In genomic region chr5:138272409-138272923, GRCm38 (mm10) we compare ENCODE assay signal across 8 mouse cellular contexts. TPM values are rescaled to one million over a fixed set of nuclear protein-coding genes. Genes with fewer than 3 reads are reported as not detected.
DNase-seq lines count a peak whose midpoint lies in the region; ATAC-seq and TF ChIP-seq lines count a peak whose summit lies in the region.

Gene Gal3st4, minus strand, starts transcription at chr5:138272840.

- peak within 1 kb of the TSS; percentile 11 for H3K4me3 ChIP-seq in ES-Bruce4 (ENCODE audit: low read depth, low read length)
- peak within 1 kb of the TSS; percentile 35 for H3K4me3 ChIP-seq in limb, embryonic 13.5 days

- H3K27me3 ChIP-seq in ES-Bruce4 (ENCODE audit: control insufficient read depth, insufficient read depth, low read length, poor library complexity, severe bottlenecking) = no peaks in the 10 kb centered on the region
- H3K27me3 ChIP-seq in limb, embryonic 13.5 days = 0 out of 2 replicates have a peak, but pooled peaks cover 5% of the 10 kb centered on the region

- H3K4me2 ChIP-seq in limb, embryonic 13.5 days (replicated peaks) = peak within 1 kb of the TSS; percentile 56

- peak within 1 kb of the TSS; percentile 32 for H3K9ac ChIP-seq in ES-Bruce4 (ENCODE audit: low read depth, poor library complexity, severe bottlenecking)
- H3K9ac ChIP-seq in limb, embryonic 13.5 days = peak within 1 kb of the TSS; percentile 60

- H3K36me3 ChIP-seq in ES-Bruce4 (ENCODE audit: control insufficient read depth, insufficient read depth, low read length, poor library complexity, severe bottlenecking) = no peaks in the 10 kb centered on the region
- peaks cover 33% of the 10 kb centered on the region for H3K36me3 ChIP-seq in limb, embryonic 13.5 days

- TF ChIP-seq CTCF in ES-Bruce4 (IDR thresholded peaks at IDR 0.05; ENCODE audit: low read depth, low read length) = no peak

- no peak for TF ChIP-seq POLR2A in ES-Bruce4 (IDR thresholded peaks at IDR 0.05; ENCODE audit: insufficient read depth, low read length)

- no peak for TF ChIP-seq EP300 in ES-Bruce4 (IDR thresholded peaks at IDR 0.05; ENCODE audit: insufficient read depth, low read depth, low read length)

- no peaks in the 10 kb centered on the region for H3K9me3 ChIP-seq in ES-Bruce4 (replicated peaks; ENCODE audit: control insufficient read depth, insufficient read depth, low read length, poor library complexity, severe bottlenecking)
- H3K9me3 ChIP-seq in limb, embryonic 13.5 days = no peaks in the 10 kb centered on the region

- H3K27ac ChIP-seq in ES-Bruce4 (ENCODE audit: insufficient read depth, low read length) = no peak within 1 kb of the TSS
- peak within 1 kb of the TSS; percentile 66; the same call in 1 of the 2 replicates for H3K27ac ChIP-seq in limb, embryonic 13.5 days

- H3K4me1 ChIP-seq in ES-Bruce4 (ENCODE audit: control insufficient read depth, insufficient read depth, low read length) = no peaks in the 10 kb centered on the region
- H3K4me1 ChIP-seq in limb, embryonic 13.5 days = peaks cover 50% of the 10 kb centered on the region

- under 1% methylated on average over 12 of the region's 12 CpGs for WGBS in limb, embryonic 13.5 days

- ATAC-seq in limb, embryonic 13.5 days (ENCODE audit: low FRiP score, low read depth) = peak; percentile 60

- DNase-seq in R1 (ENCODE audit: low read depth, low spot score) = peak; percentile 45
- DNase-seq in heart, adult 8-10 months (ENCODE audit: low spot score) = peak; percentile 50
- peak; percentile 19 for DNase-seq in yolk sac, embryonic 10.5 days (ENCODE audit: low spot score)
- no peak for DNase-seq in cerebellum, adult 8-10 months
- no peak for DNase-seq in layer of hippocampus, postnatal 36 days
- DNase-seq in urinary bladder, postnatal 4 days (ENCODE audit: low spot score in 2 of 2) = no peak

RNA-seq across cellular contexts. Expression of gene Gal3st4, which starts in this region (rescaled TPM):
- polyA plus RNA-seq in ES-Bruce4 (2011; ENCODE audit: insufficient read depth, insufficient read length, low read depth, missing spikeins) = 0.30 and 0.84 TPM in 2 replicates
- under 1 TPM in 1 of 4 experiments, not detected in 3; 0.17 TPM for total RNA-seq in heart, adult 8-10 months (2022)
- polyA plus RNA-seq in limb, embryonic 13.5 days (2015; fragmentation: Nextera tagmentation; extraction: Ambion mirVana) = 3.3 and 4.5 TPM in 2 replicates
- total RNA-seq in layer of hippocampus, postnatal 36 days (2021) = 1 to 10 TPM; 3.2 to 3.7 TPM

Comparison
In these comparisons a context has a peak if more than half of its experiments do, and no peak if none do; other contexts are left out.
1. Peak in DNase-seq in heart, adult 8-10 months; RNA of the gene not detected or under 1 TPM.
2. DNase-seq: peak in R1 (single experiment) and yolk sac, embryonic 10.5 days (single experiment); none in cerebellum, adult 8-10 months (single experiment), layer of hippocampus, postnatal 36 days (0 of 2) and urinary bladder, postnatal 4 days (0 of 2).